9 mouse cellular contexts compared by ENCODE assay signal in the genomic region with DNA sequence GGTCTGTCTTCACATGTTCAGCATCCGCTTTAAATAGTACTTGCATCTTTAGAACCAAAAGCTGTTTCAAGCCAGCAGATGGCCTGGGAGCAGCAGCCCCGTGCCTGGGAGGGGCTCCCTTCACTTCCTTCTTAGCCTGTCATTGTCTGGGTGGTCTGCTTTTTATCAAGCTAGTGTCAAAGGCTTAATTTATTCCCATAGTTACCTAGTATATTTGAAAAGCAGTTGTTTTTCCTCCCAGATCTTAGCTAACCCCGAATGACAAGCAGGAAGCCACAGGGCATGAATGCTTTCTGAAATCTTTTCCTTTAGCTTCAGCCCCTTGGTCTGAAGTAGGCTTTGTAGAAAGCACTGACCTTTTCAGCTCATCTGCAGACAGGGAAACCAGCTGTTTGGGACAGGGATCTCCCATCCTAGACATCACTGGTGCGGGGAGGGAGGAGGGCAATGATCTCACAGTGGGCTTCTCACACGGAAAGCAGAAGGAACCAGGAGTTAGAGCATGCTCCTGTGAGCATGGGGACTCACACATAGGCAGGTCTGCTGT. TPM values are rescaled to one million over a fixed set of nuclear protein-coding genes. Genes with fewer than 3 reads are reported as not detected.
DNase-seq lines count a peak whose midpoint lies in the region; ATAC-seq lines count a peak whose summit lies in the region.
"Had no signal": no experiment of that assay in that cellular context is flagged by ENCODE, and none has a peak within 500 bp of the region (broad histone marks: within the 10 kb centered on the region; RNA-seq: fewer than 3 reads in every experiment).

No protein-coding gene starts in this region.

- intact Hi-C loops in gastrocnemius, postnatal 14 days (cut with DNase I; ENCODE audit: low total_unique reads) = no loop called here

- H3K4me1 ChIP-seq in kidney, embryonic 14.5 days (ENCODE audit: control insufficient read depth, insufficient read depth, low read length) = peaks cover 13% of the 10 kb centered on the region; the same call in 1 of the 2 replicates
- H3K4me1 ChIP-seq in hindbrain, embryonic 11.5 days (replicated peaks; ENCODE audit: control insufficient read depth, insufficient read depth, low read length) = peaks cover 7% of the 10 kb centered on the region; the same call in 1 of the 2 replicates
- H3K4me1 ChIP-seq in neural tube, embryonic 11.5 days (ENCODE audit: control insufficient read depth, insufficient read depth, low read length) = 0 out of 2 replicates have a peak, but pooled peaks cover 3% of the 10 kb centered on the region

- H3K27me3 ChIP-seq in kidney, embryonic 14.5 days (ENCODE audit: control insufficient read depth, insufficient read depth, low read length) = no peaks in the 10 kb centered on the region; the same call in 1 of the 2 replicates
- H3K27me3 ChIP-seq in hindbrain, embryonic 11.5 days (ENCODE audit: control insufficient read depth, insufficient read depth, low read length) = no peaks in the 10 kb centered on the region
- H3K27me3 ChIP-seq in neural tube, embryonic 11.5 days (ENCODE audit: control insufficient read depth, insufficient read depth, low read length) = no peaks in the 10 kb centered on the region

- ATAC-seq in kidney, embryonic 14.5 days (ENCODE audit: low FRiP score, low TSS enrichment) = no peak
- ATAC-seq in hindbrain, embryonic 11.5 days (ENCODE audit: low FRiP score) = peak; percentile 69
- no peak for ATAC-seq in neural tube, embryonic 11.5 days (ENCODE audit: insufficient read depth, low FRiP score, low TSS enrichment)
- no peak for ATAC-seq in inflammation-experienced regulatory T-cells, adult 6 months

- WGBS in kidney, embryonic 14.5 days = 11% methylated on average over 5 of the region's 5 CpGs
- WGBS in hindbrain, embryonic 11.5 days = 15% methylated on average over 5 of the region's 5 CpGs
- 20% methylated on average over 5 of the region's 5 CpGs for WGBS in neural tube, embryonic 11.5 days

- H3K36me3 ChIP-seq in kidney, embryonic 14.5 days (ENCODE audit: control insufficient read depth, insufficient read depth, low read length) = no peaks in the 10 kb centered on the region
- no peaks in the 10 kb centered on the region for H3K36me3 ChIP-seq in hindbrain, embryonic 11.5 days (ENCODE audit: control insufficient read depth, insufficient read depth, low read length)
- H3K36me3 ChIP-seq in neural tube, embryonic 11.5 days (ENCODE audit: control insufficient read depth, insufficient read depth, low read length) = no peaks in the 10 kb centered on the region

- H3K4me2 ChIP-seq in kidney, embryonic 14.5 days (replicated peaks; ENCODE audit: low read depth, low read length) = no peak overlapping the region
- no peak overlapping the region for H3K4me2 ChIP-seq in hindbrain, embryonic 11.5 days (replicated peaks; ENCODE audit: low read depth, low read length)
- H3K4me2 ChIP-seq in neural tube, embryonic 11.5 days (ENCODE audit: low read depth) = no peak overlapping the region

- H3K27ac ChIP-seq in kidney, embryonic 14.5 days (ENCODE audit: low read depth, low read length) = peak overlapping the region; percentile 59; the same call in 1 of the 2 replicates
- H3K27ac ChIP-seq in hindbrain, embryonic 11.5 days (ENCODE audit: low read depth, low read length) = peak overlapping the region; percentile 54
- H3K27ac ChIP-seq in neural tube, embryonic 11.5 days (ENCODE audit: low read depth, low read length) = no peak overlapping the region; the same call in 1 of the 2 replicates

- DNase-seq in kidney, adult 9 months = no peak
- DNase-seq in embryo, embryonic 9.5 days (ENCODE audit: extremely low spot score) = peak; percentile 51
- peak; percentile 50 for DNase-seq in hindbrain, embryonic 11.5 days (ENCODE audit: low spot score)
- DNase-seq in neural tube, embryonic 11.5 days (ENCODE audit: low spot score) = peak; percentile 23
- DNase-seq in cerebellum, postnatal 36 days = no peak
- no peak for DNase-seq in gastrocnemius, postnatal 14 days

- H3K9ac ChIP-seq in kidney, embryonic 14.5 days (ENCODE audit: low read depth, low read length) = no peak overlapping the region
- H3K9ac ChIP-seq in hindbrain, embryonic 11.5 days (ENCODE audit: low read depth, low read length) = no peak overlapping the region
- H3K9ac ChIP-seq in neural tube, embryonic 11.5 days (ENCODE audit: low read length) = no peak overlapping the region

- H3K9me3 ChIP-seq in kidney, embryonic 14.5 days (ENCODE audit: control insufficient read depth, low read length) = no peaks in the 10 kb centered on the region
- H3K9me3 ChIP-seq in hindbrain, embryonic 11.5 days (ENCODE audit: control insufficient read depth, low read length) = no peaks in the 10 kb centered on the region
- no peaks in the 10 kb centered on the region for H3K9me3 ChIP-seq in neural tube, embryonic 11.5 days (ENCODE audit: control insufficient read depth, low read length)

- no peak overlapping the region for H3K4me3 ChIP-seq in kidney, embryonic 14.5 days (ENCODE audit: low read length)
- H3K4me3 ChIP-seq in hindbrain, embryonic 11.5 days (ENCODE audit: low read depth, low read length) = no peak overlapping the region
- H3K4me3 ChIP-seq in neural tube, embryonic 11.5 days (ENCODE audit: low read depth, low read length) = no peak overlapping the region

RNA-seq across cellular contexts. Expression of a gene that starts 6.8 kb away (rescaled TPM):
- polyA plus RNA-seq in kidney, embryonic 14.5 days (2014; fragmentation: Nextera tagmentation; extraction: Ambion mirVana) = 5.0 and 7.6 TPM in 2 replicates
- polyA plus RNA-seq in hindbrain, embryonic 11.5 days (2014; fragmentation: Nextera tagmentation; extraction: Ambion mirVana) = 17.3 and 18.1 TPM in 2 replicates
- polyA plus RNA-seq in neural tube, embryonic 11.5 days (2014; fragmentation: Nextera tagmentation; extraction: Ambion mirVana) = 14.9 and 15.9 TPM in 2 replicates
- polyA plus RNA-seq in inflammation-experienced regulatory T-cells, adult 6 months (2017; shearing (Covaris generic)) = 10 to 100 TPM; 17.1 to 21.5 (median 18.0) TPM
- under 1 TPM; 0.16 to 0.21 TPM for total RNA-seq in gastrocnemius, postnatal 14 days (2021)

RNA-seq across cellular contexts. Expression of a gene that starts 48.5 kb away (rescaled TPM):
- not detected in 2 replicates for polyA plus RNA-seq in kidney, embryonic 14.5 days (2014; fragmentation: Nextera tagmentation; extraction: Ambion mirVana)
- not detected in 2 replicates for polyA plus RNA-seq in hindbrain, embryonic 11.5 days (2014; fragmentation: Nextera tagmentation; extraction: Ambion mirVana)
- polyA plus RNA-seq in neural tube, embryonic 11.5 days (2014; fragmentation: Nextera tagmentation; extraction: Ambion mirVana) = not detected in 2 replicates
- not detected for polyA plus RNA-seq in inflammation-experienced regulatory T-cells, adult 6 months (2017; shearing (Covaris generic))
- not detected for total RNA-seq in gastrocnemius, postnatal 14 days (2021)
- total RNA-seq: left cerebral cortex, postnatal 14 days had no signal

RNA-seq across cellular contexts. Expression of a gene that starts 54.6 kb away (rescaled TPM):
- polyA plus RNA-seq in kidney, embryonic 14.5 days (2014; fragmentation: Nextera tagmentation; extraction: Ambion mirVana) = 37.8 and 48.6 TPM in 2 replicates
- polyA plus RNA-seq in hindbrain, embryonic 11.5 days (2014; fragmentation: Nextera tagmentation; extraction: Ambion mirVana) = 14.9 and 16.3 TPM in 2 replicates
- 29.1 and 41.2 TPM in 2 replicates for polyA plus RNA-seq in neural tube, embryonic 11.5 days (2014; fragmentation: Nextera tagmentation; extraction: Ambion mirVana)
- 100 to 1,000 TPM; 126 to 609 (median 598) TPM for polyA plus RNA-seq in inflammation-experienced regulatory T-cells, adult 6 months (2017; shearing (Covaris generic))
- 100 to 1,000 TPM; 372 to 502 TPM for total RNA-seq in gastrocnemius, postnatal 14 days (2021)

Comparison
In these comparisons a context has a peak if more than half of its experiments do, and no peak if none do; other contexts are left out.
1. DNase-seq: peak in embryo, embryonic 9.5 days (single experiment), hindbrain, embryonic 11.5 days (single experiment) and neural tube, embryonic 11.5 days (single experiment); none in kidney, adult 9 months (single experiment), cerebellum, postnatal 36 days (0 of 2) and gastrocnemius, postnatal 14 days (single experiment).